Mouse (Mus musculus) liver, embryonic 14.5 days (tissue): Measurements from ENCODE around the gene Vmn1r34.

Source experiments
- CTCF ChIP-seq: IDR thresholded peaks from 2 replicates; pipeline ENCODE4 v1.5.1; 2016; ENCODE audit warnings: antibody characterized with exemption, low read depth, control low read depth
- EP300 ChIP-seq: IDR thresholded peaks from 2 replicates; pipeline ENCODE4 v1.6.1; 2016; ENCODE audit warnings: antibody characterized with exemption, low read depth

- TF ChIP-seq CTCF (no peak), EP300 (no peak)
These were observed 42.1 kb upstream of the Vmn1r34 start, which contains the start of gene Vmn1r35 for GRCm38 (mm10) chr6:66685806-66686205.
